Mouse (Mus musculus) G1E (cell line): ENCODE measurements around the gene Slc29a2. TPM values are rescaled to one million over a fixed set of nuclear protein-coding genes. Genes with fewer than 3 reads are reported as not detected.

ENCODE experiments used
- ATAC-seq: 2 replicates; pipeline ENCODE4 v1.8.0; 2016; ENCODE audit warnings: mild to moderate bottlenecking; ENCODE audit not compliant: insufficient number of reproducible peaks, poor library complexity, low FRiP score, severe bottlenecking; ENCODE audit errors: extremely low read depth
- DNase-seq: peaks from one replicate; pipeline ENCODE4 v3.0.0; 2012; ENCODE audit warnings: low spot score
- H3K27me3 ChIP-seq: 2 replicates; pipeline ENCODE4 v1.6.1; 2012; ENCODE audit warnings: mild to moderate bottlenecking, low read length, inconsistent platforms; ENCODE audit not compliant: insufficient read depth
- H3K36me3 ChIP-seq: replicated peaks from 2 replicates; pipeline ENCODE3; 2012; ENCODE audit warnings: mild to moderate bottlenecking, inconsistent platforms
- H3K4me1 ChIP-seq: 2 replicates; pipeline ENCODE4 v1.6.1; 2012; ENCODE audit warnings: low read depth, low read length, inconsistent platforms, mixed read lengths; ENCODE audit not compliant: insufficient read depth
- H3K4me3 ChIP-seq: 2 replicates; pipeline ENCODE4 v1.5.1; 2012; ENCODE audit warnings: low read depth, mild to moderate bottlenecking, inconsistent platforms, low read length, moderate library complexity, mixed read lengths
- H3K9me3 ChIP-seq: replicated peaks from 2 replicates; pipeline ENCODE4 v1.6.1; 2012; ENCODE audit warnings: inconsistent platforms
- CTCF ChIP-seq: IDR thresholded peaks from 2 replicates; pipeline ENCODE4 v1.5.1; 2012; ENCODE audit warnings: low read depth, low read length, inconsistent platforms, mixed read lengths
- GATA1 ChIP-seq: IDR thresholded peaks from 2 replicates; pipeline ENCODE4 v1.6.1; 2012; ENCODE audit warnings: borderline replicate concordance, low read length, inconsistent platforms, mixed read lengths
- GATA2 ChIP-seq: IDR thresholded peaks from 2 replicates; pipeline ENCODE4 v1.6.1; 2012; ENCODE audit warnings: low read depth, low read length, inconsistent platforms, borderline replicate concordance
- POLR2AphosphoS5 ChIP-seq: IDR thresholded peaks from 2 replicates; pipeline ENCODE4 v1.6.1; 2012; ENCODE audit warnings: low read depth, low read length, inconsistent platforms; ENCODE audit not compliant: insufficient replicate concordance
- TAL1 ChIP-seq: conservative IDR thresholded peaks from 2 replicates; pipeline ENCODE4 v1.6.1; 2012; ENCODE audit warnings: low read depth, low read length, inconsistent platforms, mixed read lengths
- polyA plus RNA-seq: library from polyadenylated mRNA; stranded (reverse); fragments of >175 nt; gene quantifications from 2 replicates; pipeline ENCODE4 v1.2.3, GENCODE M21; 2012
- total RNA-seq, 2 experiments: library from RNA; stranded (forward) in 1 of 2; stranded (reverse) in 1 of 2; fragments of 200-1000 nt in 1 of 2; fragments of >200 nt in 1 of 2; fragmentation: Nextera tagmentation in 1 of 2; gene quantifications; 2 replicates each; pipeline ENCODE4 v1.2.3; 2014 to 2017

The Slc29a2 gene
- total and polyA plus RNA-seq, 3 experiments: 1.7 to 5.9 (median 5.8) TPM

DNA sequence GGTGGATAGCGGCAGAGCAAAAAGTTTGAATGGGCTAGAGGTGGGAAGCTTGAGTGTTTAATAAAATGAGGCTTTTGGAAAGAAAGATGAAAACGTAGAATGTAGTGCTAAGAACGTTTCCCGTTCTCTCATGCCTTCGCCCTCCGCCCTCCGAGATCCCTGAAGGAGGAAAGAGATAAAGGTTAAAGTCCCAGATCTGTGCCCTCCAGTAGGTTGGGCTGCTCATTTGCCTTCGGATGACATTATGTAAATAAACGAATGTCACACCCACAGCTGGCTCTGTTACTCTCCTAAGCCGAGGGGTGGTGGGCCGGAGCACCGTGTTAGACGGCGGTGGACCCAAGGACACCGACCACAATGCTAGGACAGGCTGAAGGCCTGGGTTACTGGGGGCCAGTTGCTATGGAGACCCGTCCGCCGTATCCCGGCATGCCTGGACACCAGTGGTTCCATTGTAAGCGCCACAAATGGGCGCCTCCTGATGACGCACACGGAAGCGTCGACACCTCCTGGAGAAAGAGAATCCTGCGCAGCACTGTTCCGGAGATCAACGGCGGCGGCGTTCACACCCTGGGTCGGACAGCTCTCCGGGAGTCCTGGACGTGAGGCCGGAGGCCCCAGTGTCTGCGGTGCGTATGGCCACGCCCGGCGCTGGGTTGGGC, 17.3 kb downstream of the Slc29a2 start, which contains the start of gene Brms1:
Gene Brms1, plus strand, starts transcription at position 493 of the 662 bp plus-strand sequence.
- peaks cover 55% of the 10 kb centered on the region for H3K4me1 ChIP-seq
- H3K27me3 ChIP-seq: no peaks in the 10 kb centered on the region
- DNase-seq (peak; percentile 95), ATAC-seq (peak; percentile 54)
- H3K4me3 ChIP-seq: peak within 1 kb of the TSS; percentile 89
- TF ChIP-seq GATA1 (no peak), CTCF (no peak), TAL1 (no peak), GATA2 (no peak), POLR2AphosphoS5 (no peak)
- no peaks in the 10 kb centered on the region for H3K9me3 ChIP-seq
- peaks cover 36% of the 10 kb centered on the region for H3K36me3 ChIP-seq

GRCm38 (mm10) chr19:5041588-5041987, 17.9 kb downstream of the Slc29a2 start:
- peak overlapping the region; percentile 89 for H3K4me3 ChIP-seq
- TF ChIP-seq CTCF: no peak
- TF ChIP-seq TAL1: no peak
- TF ChIP-seq POLR2AphosphoS5: no peak
- TF ChIP-seq GATA2: no peak
- TF ChIP-seq GATA1: no peak
- H3K27me3 ChIP-seq: no peaks in the 10 kb centered on the region
- peaks cover 42% of the 10 kb centered on the region for H3K36me3 ChIP-seq
- ATAC-seq (no peak), DNase-seq (peak; percentile 53)
- H3K4me1 ChIP-seq: peaks cover 51% of the 10 kb centered on the region
- H3K9me3 ChIP-seq: no peaks in the 10 kb centered on the region

GRCm38 (mm10) chr19:5045531-5045930, 21.9 kb downstream of the Slc29a2 start:
- no peak for DNase-seq
- Histone ChIP-seq H3K4me1 (peaks cover 20% of the 10 kb centered on the region), H3K27me3 (no peaks in the 10 kb centered on the region), H3K36me3 (peaks cover 82% of the 10 kb centered on the region), H3K4me3 (no peak overlapping the region), H3K9me3 (no peaks in the 10 kb centered on the region)
- TF ChIP-seq GATA2: no peak
- ATAC-seq: no peak

GRCm38 (mm10) chr19:5048138-5049056, 24.7 kb downstream of the Slc29a2 start:
- Histone ChIP-seq H3K9me3 (no peaks in the 10 kb centered on the region), H3K36me3 (peaks cover 86% of the 10 kb centered on the region), H3K4me3 (no peak overlapping the region), H3K4me1 (peaks cover 2% of the 10 kb centered on the region; the same call in 1 of the 2 replicates), H3K27me3 (no peaks in the 10 kb centered on the region; the same call in 1 of the 2 replicates)
- DNase-seq (no peak), ATAC-seq (no peak)
- TF ChIP-seq GATA2: no peak
- TF ChIP-seq TAL1: no peak
- no peak for TF ChIP-seq POLR2AphosphoS5
- no peak for TF ChIP-seq CTCF
- TF ChIP-seq GATA1: no peak

- H3K4me1 ChIP-seq: peaks cover 8% of the 10 kb centered on the region
- H3K36me3 ChIP-seq: peaks cover 77% of the 10 kb centered on the region
- no peak overlapping the region for H3K4me3 ChIP-seq
- no peaks in the 10 kb centered on the region for H3K9me3 ChIP-seq
- DNase-seq (no peak), ATAC-seq (no peak)
- H3K27me3 ChIP-seq: no peaks in the 10 kb centered on the region; the same call in 1 of the 2 replicates
- TF ChIP-seq CTCF (no peak), GATA1 (no peak), GATA2 (no peak)
These were observed 25.7 kb downstream of the Slc29a2 start for GRCm38 (mm10) chr19:5049325-5049724.

DNA sequence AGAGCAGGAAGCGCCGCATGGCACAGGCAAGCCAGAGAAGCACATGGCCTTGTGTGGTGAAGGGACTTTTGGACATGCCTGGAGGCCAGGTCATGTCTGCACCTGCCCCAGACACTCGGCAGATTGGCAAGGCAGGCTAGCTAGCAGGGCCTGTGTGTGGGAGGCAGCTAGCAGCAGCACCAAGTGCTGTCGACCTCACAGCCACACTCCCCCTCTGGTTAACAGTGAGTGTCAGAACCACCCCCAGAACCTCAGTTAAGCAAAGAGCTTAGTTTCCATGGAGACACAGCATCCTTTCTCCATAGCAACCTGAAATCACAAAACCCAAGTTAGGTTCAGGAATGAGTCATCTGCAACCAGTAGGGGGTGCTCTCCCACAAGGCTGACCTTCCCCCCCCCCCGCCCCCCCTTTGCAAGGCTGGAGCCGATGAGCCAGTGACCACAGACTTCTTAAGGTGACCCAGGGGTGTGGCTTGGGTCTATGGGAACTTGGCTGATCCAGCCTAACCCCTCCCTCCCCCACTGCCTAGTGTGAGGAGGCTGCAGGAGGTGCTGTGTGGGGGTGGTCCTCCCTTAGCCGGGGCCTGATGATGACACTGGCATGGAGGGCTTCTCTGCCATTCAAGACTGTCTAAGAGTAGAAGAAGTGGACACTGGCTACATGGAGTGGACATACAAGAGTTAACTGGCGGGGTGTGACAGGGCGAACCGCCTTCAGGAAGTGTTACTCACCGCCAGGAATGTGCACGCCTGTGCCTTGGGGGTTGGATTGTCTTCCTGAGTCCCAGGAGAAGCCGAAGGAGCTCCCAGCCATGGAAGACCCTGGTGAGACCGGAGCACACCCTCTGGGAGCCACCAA, 26.6 kb downstream of the Slc29a2 start, which contains the start of gene Rin1:
Gene Rin1, plus strand, starts transcription at position 435 of the 859 bp plus-strand sequence.
- peaks cover 6% of the 10 kb centered on the region for H3K4me1 ChIP-seq
- DNase-seq: no peak
- no peaks in the 10 kb centered on the region for H3K9me3 ChIP-seq
- no peak for ATAC-seq
- H3K36me3 ChIP-seq: peaks cover 73% of the 10 kb centered on the region
- peaks cover 9% of the 10 kb centered on the region for H3K27me3 ChIP-seq
- TF ChIP-seq POLR2AphosphoS5 (no peak), TAL1 (no peak), GATA1 (no peak), CTCF (no peak; the same call in 1 of the 2 replicates), GATA2 (no peak)
- H3K4me3 ChIP-seq: no peak within 1 kb of the TSS
